Mouse (Mus musculus) telencephalon, adult 2 months (tissue): ENCODE data around the gene 9130019O22Rik.
"Not testable (repeated sequence)": the region's sequence is repeated elsewhere in the genome, so short reads cannot be mapped to it uniquely, and the experiment has no call there.

ENCODE experiments used
- DNase-seq: peaks from one replicate; pipeline ENCODE4 v3.0.0-alpha.2; 2011; ENCODE audit warnings: low read depth, low spot score

9130019O22Rik gene

DNA sequence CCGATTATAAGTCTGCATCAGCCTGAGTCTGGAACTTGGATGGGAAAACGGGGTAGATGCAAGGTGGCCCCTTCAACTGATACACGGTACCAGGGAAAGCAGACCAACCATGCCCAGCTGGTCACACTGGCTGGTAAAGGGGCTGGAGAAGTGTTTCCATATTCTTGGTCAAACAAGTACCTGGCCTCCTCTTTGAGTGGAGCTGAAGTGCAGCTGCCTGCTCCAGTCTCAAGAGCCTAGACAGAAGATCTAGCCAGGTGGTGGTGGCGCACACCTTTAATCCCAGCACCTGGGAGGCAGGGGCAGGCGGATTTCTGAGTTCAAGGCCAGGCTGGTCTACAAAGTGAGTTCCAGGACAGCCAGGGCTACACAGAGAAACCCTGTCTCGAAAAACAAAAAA, 45.1 kb downstream of the 9130019O22Rik start:
- DNase-seq, result not testable (repeated sequence)

DNA sequence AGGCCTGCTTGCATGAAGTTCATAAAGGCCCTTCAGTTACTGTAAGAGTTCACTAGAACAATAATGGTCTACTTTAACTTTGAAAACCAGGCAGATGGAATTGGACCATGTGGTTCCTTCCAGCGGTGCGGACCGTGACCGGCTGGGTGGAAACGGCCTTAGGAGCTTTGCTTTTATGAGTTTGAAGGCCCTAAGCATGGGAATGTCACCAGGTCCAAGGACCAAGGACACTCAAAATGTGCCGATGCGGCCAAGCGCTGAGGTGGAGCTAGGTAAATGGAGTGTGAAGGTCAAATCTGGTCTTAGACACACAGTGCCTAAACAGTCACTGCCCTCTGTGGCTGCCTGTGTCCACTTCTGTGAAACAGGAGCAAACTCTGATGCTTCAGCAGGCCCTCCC, 45.6 kb downstream of the 9130019O22Rik start:
- no peak for DNase-seq

DNA sequence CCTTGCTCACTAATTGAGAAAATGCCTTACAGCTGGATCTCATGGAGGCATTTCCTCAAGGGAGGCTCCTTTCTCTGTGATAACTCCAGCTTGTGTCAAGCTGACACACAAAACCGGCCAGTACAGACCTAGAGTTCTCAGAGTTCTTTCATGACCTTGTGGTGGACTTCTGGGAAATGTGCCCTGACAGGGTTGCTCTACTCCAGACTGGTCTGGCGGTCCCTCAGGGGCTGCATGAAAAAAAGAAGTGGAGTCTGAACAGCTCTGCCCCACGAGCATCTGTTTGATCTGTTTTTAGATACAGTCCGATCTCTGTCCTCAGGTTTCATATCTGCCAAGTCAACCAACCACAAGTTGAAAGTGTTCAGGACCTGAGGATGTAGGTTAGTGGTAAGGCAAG, 49.3 kb downstream of the 9130019O22Rik start:
- DNase-seq, result no peak

DNA sequence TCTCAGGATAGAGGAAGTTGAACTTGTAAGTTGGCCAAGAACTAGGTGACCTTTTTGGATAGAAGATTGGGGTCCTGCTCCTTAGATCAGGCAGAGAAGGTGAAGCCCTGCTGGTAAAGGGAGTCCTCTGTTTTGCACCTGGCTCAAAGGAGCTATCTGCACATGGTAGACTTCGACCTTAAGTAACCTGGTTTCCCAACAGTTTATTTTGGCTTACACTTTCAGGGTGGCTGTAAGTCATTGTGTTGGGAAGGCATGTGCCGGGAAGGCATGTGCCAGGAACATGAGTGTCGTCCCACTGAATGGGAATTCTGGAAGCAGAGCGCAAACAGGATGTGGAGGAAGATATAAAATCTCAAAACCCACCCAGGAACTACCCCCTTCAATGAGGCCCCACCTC, 51.4 kb downstream of the 9130019O22Rik start:
- no peak for DNase-seq

DNA sequence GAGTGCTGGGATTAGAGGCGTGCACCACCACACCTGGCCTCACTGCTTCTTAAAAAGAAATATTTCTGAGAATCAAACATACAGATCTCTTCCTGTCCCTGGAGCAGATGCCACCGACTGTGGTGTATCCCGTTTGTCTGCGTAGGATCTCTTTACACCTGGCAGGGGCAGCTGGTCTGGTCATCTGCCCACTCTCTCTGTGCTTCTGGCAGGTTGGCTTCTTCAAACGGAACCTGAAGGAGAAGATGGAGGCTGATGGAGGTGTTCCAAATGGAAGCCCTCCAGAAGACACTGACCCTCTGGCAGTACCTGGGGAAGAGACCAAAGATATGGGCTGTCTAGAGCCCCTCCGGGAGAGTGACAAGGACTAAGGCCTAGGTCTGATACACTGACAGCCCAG, 53.7 kb downstream of the 9130019O22Rik start:
- no peak for DNase-seq
